Mouse (Mus musculus) MEL (cell line): ENCODE results near the gene Zmiz1. TPM values are rescaled to one million over a fixed set of nuclear protein-coding genes. Genes with fewer than 3 reads are reported as not detected.

ENCODE experiments used
- DNase-seq: peaks from one replicate; pipeline ENCODE4 v3.0.0; 2011; ENCODE audit warnings: low read depth, low spot score
- H3K27ac ChIP-seq: 2 replicates; pipeline ENCODE4 v1.5.1; 2012; ENCODE audit warnings: low read depth, mild to moderate bottlenecking, control low read depth, low read length, moderate library complexity; ENCODE audit not compliant: control insufficient read depth
- H3K27me3 ChIP-seq, 2 experiments: fragments of 150-350 bp in 1 of 2; sonication (generic) in 1 of 2; 2 replicates each; pipeline ENCODE4 v1.6.1; 2012; ENCODE audit warnings: low read length in 2 of 2, mild to moderate bottlenecking in 2 of 2, improper control_type of control experiment in 1 of 2, moderate library complexity in 1 of 2; ENCODE audit not compliant: insufficient read depth in 2 of 2, control insufficient read depth in 1 of 2
- H3K36me3 ChIP-seq, 2 experiments: 2 replicates each; pipeline ENCODE4 v1.6.1; 2012 to 2014; ENCODE audit warnings: low read length in 2 of 2, improper control_type of control experiment in 1 of 2, inconsistent platforms in 1 of 2, mild to moderate bottlenecking in 1 of 2; ENCODE audit not compliant: insufficient read depth in 2 of 2, control insufficient read depth in 1 of 2
- H3K4me1 ChIP-seq, 2 experiments: fragments of 150-350 bp in 1 of 2; sonication (generic) in 1 of 2; 2 replicates each; pipeline ENCODE4 v1.6.1; 2012; ENCODE audit warnings: low read length in 2 of 2, improper control_type of control experiment in 1 of 2, mild to moderate bottlenecking in 1 of 2; ENCODE audit not compliant: insufficient read depth in 2 of 2, control insufficient read depth in 1 of 2
- H3K4me3 ChIP-seq, 2 experiments: fragments of 150-350 bp in 1 of 2; sonication (generic) in 1 of 2; 2 replicates each; pipeline ENCODE4 v1.5.1; 2012; ENCODE audit warnings: low read depth in 2 of 2, low read length in 2 of 2, mild to moderate bottlenecking in 2 of 2, moderate library complexity in 2 of 2, control low read depth in 1 of 2, improper control_type of control experiment in 1 of 2; ENCODE audit not compliant: control insufficient read depth in 1 of 2, insufficient read depth in 1 of 2
- H3K79me2 ChIP-seq: 2 replicates; pipeline ENCODE4 v1.6.1; 2012; ENCODE audit warnings: mild to moderate bottlenecking, low read length, moderate library complexity; ENCODE audit not compliant: control insufficient read depth, poor library complexity, insufficient read depth
- H3K9ac ChIP-seq: 2 replicates; pipeline ENCODE4 v1.6.1; 2012; ENCODE audit warnings: low read depth, mild to moderate bottlenecking, control low read depth, low read length, moderate library complexity; ENCODE audit not compliant: control insufficient read depth, poor library complexity, severe bottlenecking
- H3K9me3 ChIP-seq: fragments of 150-350 bp; sonication (generic); replicated peaks from 2 replicates; pipeline ENCODE4 v1.6.1; 2012; ENCODE audit warnings: mild to moderate bottlenecking, low read length, improper control_type of control experiment, moderate library complexity; ENCODE audit not compliant: insufficient read depth
- BHLHE40 ChIP-seq: IDR thresholded peaks from 2 replicates; pipeline ENCODE4 v1.6.1; 2012; ENCODE audit warnings: low read depth, mild to moderate bottlenecking, inconsistent platforms, low read length, improper control_type of control experiment, borderline replicate concordance
- E2F4 ChIP-seq: IDR thresholded peaks from 2 replicates; pipeline ENCODE4 v1.6.1; 2011; ENCODE audit warnings: low read depth, low read length, improper control_type of control experiment, borderline replicate concordance
- ELF1 ChIP-seq: IDR thresholded peaks from 2 replicates; pipeline ENCODE4 v1.6.1; 2014; ENCODE audit warnings: low read depth, mild to moderate bottlenecking, inconsistent platforms, low read length, improper control_type of control experiment, moderate library complexity
- EP300 ChIP-seq, 2 experiments: IDR thresholded peaks; 2 replicates each; pipeline ENCODE4 v1.6.1; 2011; ENCODE audit warnings: improper control_type of control experiment in 2 of 2, low read length in 2 of 2, low read depth in 1 of 2, mild to moderate bottlenecking in 1 of 2
- ETS1 ChIP-seq: IDR thresholded peaks from 2 replicates; pipeline ENCODE4 v1.6.1; 2012; ENCODE audit warnings: low read depth, mild to moderate bottlenecking, inconsistent platforms, low read length, improper control_type of control experiment, moderate library complexity
- GATA1 ChIP-seq: IDR thresholded peaks from 2 replicates; pipeline ENCODE4 v1.6.1; 2011; ENCODE audit warnings: low read depth, low read length, improper control_type of control experiment
- HCFC1 ChIP-seq: IDR thresholded peaks from 2 replicates; pipeline ENCODE4 v1.6.1; 2012; ENCODE audit warnings: low read depth, mild to moderate bottlenecking, inconsistent platforms, low read length, improper control_type of control experiment, moderate library complexity
- JUND ChIP-seq: IDR thresholded peaks from 2 replicates; pipeline ENCODE4 v1.6.1; 2011; ENCODE audit warnings: low read depth, mild to moderate bottlenecking, improper control_type of control experiment, low read length
- MEF2A ChIP-seq: IDR thresholded peaks from 2 replicates; pipeline ENCODE4 v1.6.1; 2014; ENCODE audit warnings: low read depth, mild to moderate bottlenecking, inconsistent platforms, low read length, improper control_type of control experiment; ENCODE audit not compliant: poor library complexity, insufficient replicate concordance, severe bottlenecking; ENCODE audit errors: extremely low read depth
- MXI1 ChIP-seq: IDR thresholded peaks from 2 replicates; pipeline ENCODE4 v1.6.1; 2011; ENCODE audit warnings: mild to moderate bottlenecking, low read depth, low read length, improper control_type of control experiment
- MYB ChIP-seq: IDR thresholded peaks from 2 replicates; pipeline ENCODE4 v1.6.1; 2011; ENCODE audit warnings: mild to moderate bottlenecking, low read depth, low read length, improper control_type of control experiment
- NRF1 ChIP-seq: IDR thresholded peaks from 2 replicates; pipeline ENCODE4 v1.6.1; 2014; ENCODE audit warnings: low read depth, mild to moderate bottlenecking, inconsistent platforms, low read length, improper control_type of control experiment, moderate library complexity; ENCODE audit not compliant: poor library complexity, insufficient read depth, severe bottlenecking
- POLR2A ChIP-seq, 2 experiments: IDR thresholded peaks; 2 replicates each; pipeline ENCODE4 v1.6.1; 2011 to 2012; ENCODE audit warnings: low read length in 2 of 2, mild to moderate bottlenecking in 2 of 2, control low read depth in 1 of 2, improper control_type of control experiment in 1 of 2, low read depth in 1 of 2, moderate library complexity in 1 of 2; ENCODE audit not compliant: control insufficient read depth in 1 of 2, insufficient read depth in 1 of 2, poor library complexity in 1 of 2
- POLR2AphosphoS2 ChIP-seq: IDR thresholded peaks from 2 replicates; pipeline ENCODE4 v1.6.1; 2011; ENCODE audit warnings: low read length, improper control_type of control experiment
- RCOR1 ChIP-seq: IDR thresholded peaks from 2 replicates; pipeline ENCODE4 v1.6.1; 2012; ENCODE audit warnings: low read depth, mild to moderate bottlenecking, inconsistent platforms, low read length, improper control_type of control experiment
- SIN3A ChIP-seq: IDR thresholded peaks from 2 replicates; pipeline ENCODE4 v1.6.1; 2012; ENCODE audit warnings: low read length, improper control_type of control experiment, inconsistent platforms
- SMC3 ChIP-seq: IDR thresholded peaks from 2 replicates; pipeline ENCODE4 v1.6.1; 2011; ENCODE audit warnings: low read depth, low read length, improper control_type of control experiment
- TBP ChIP-seq: IDR thresholded peaks from 2 replicates; pipeline ENCODE4 v1.8.0; 2011; ENCODE audit warnings: low read depth, low read length, improper control_type of control experiment
- UBTF ChIP-seq: IDR thresholded peaks from 2 replicates; pipeline ENCODE4 v1.6.1; 2012; ENCODE audit warnings: low read depth, mild to moderate bottlenecking, inconsistent platforms, low read length, improper control_type of control experiment, moderate library complexity, borderline replicate concordance; ENCODE audit not compliant: insufficient read depth
- ZKSCAN1 ChIP-seq: IDR thresholded peaks from 2 replicates; pipeline ENCODE4 v1.6.1; 2012; ENCODE audit warnings: low read depth, mild to moderate bottlenecking, inconsistent platforms, low read length, improper control_type of control experiment, moderate library complexity
- ZMIZ1 ChIP-seq: IDR thresholded peaks from 2 replicates; pipeline ENCODE4 v1.6.1; 2012; ENCODE audit warnings: low read depth, mild to moderate bottlenecking, inconsistent platforms, low read length, improper control_type of control experiment, moderate library complexity
- ZNF384 ChIP-seq: IDR thresholded peaks from 2 replicates; pipeline ENCODE4 v1.6.1; 2012; ENCODE audit warnings: low read depth, mild to moderate bottlenecking, inconsistent platforms, low read length, improper control_type of control experiment
- polyA plus RNA-seq, 2 experiments: library from polyadenylated mRNA; stranded (reverse) in 1 of 2; unstranded in 1 of 2; fragments of >175 nt in 1 of 2; fragments of >200 nt in 1 of 2; gene quantifications; 2 replicates each; pipeline versions ENCODE4 v1.2.1 to v1.2.4; 2012; ENCODE audit warnings: low replicate concordance in 2 of 2, low read depth in 1 of 2; ENCODE audit not compliant: insufficient read length in 2 of 2, insufficient read depth in 1 of 2, missing spikeins in 1 of 2
- total RNA-seq: library from RNA; depleted of rRNA; stranded (reverse); fragments of 300-350 nt; gene quantifications from 2 replicates; pipeline ENCODE4 v1.2.3, GENCODE M21; 2012

Zmiz1 gene
- total and polyA plus RNA-seq, 3 experiments = 2.7 to 19.9 TPM; not detected in 1

GRCm38 (mm10) chr14:25442676-25443075 lies 16.3 kb upstream of the Zmiz1 start (continued):
- no peak for TF ChIP-seq NRF1
- no peak for TF ChIP-seq ZKSCAN1
- no peak for TF ChIP-seq ELF1
- peak; percentile 70 for TF ChIP-seq ETS1
- no peak for TF ChIP-seq RCOR1
- TF ChIP-seq ZNF384 = peak; percentile 61; the same call in 1 of the 2 replicates
- TF ChIP-seq SMC3 = no peak

GRCm38 (mm10) chr14:25447136-25447775 lies 11.7 kb upstream of the Zmiz1 start:
- peaks cover 0 to 21% of the 10 kb centered on the region in 2 experiments; a peak in 2 of 4 replicates for H3K36me3 ChIP-seq
- no peaks in the 10 kb centered on the region for H3K27me3 ChIP-seq
- no peak overlapping the region for H3K4me3 ChIP-seq
- no peak overlapping the region for H3K27ac ChIP-seq
- peaks cover 9% of the 10 kb centered on the region for H3K79me2 ChIP-seq
- no peak overlapping the region for H3K9ac ChIP-seq
- no peak for DNase-seq
- H3K4me1 ChIP-seq = peaks cover 12 to 35% of the 10 kb centered on the region in 2 experiments
- H3K9me3 ChIP-seq = no peaks in the 10 kb centered on the region
- TF ChIP-seq ELF1 (no peak), HCFC1 (no peak), MXI1 (no peak), JUND (no peak), POLR2AphosphoS2 (no peak), POLR2A (IDR thresholded peaks at IDR 0.05; ENCODE audit: control insufficient read depth in 1 of 2, insufficient read depth in 1 of 2, low read depth in 1 of 2, low read length in 2 of 2, poor library complexity in 1 of 2) (no peak), MYB (no peak), TBP (no peak), EP300 (IDR thresholded peaks at IDR 0.05; ENCODE audit: low read depth in 1 of 2, low read length in 2 of 2) (no peak), MEF2A (no peak), E2F4 (no peak), RCOR1 (no peak), GATA1 (no peak), SIN3A (no peak), BHLHE40 (no peak), UBTF (no peak), ZMIZ1 (no peak)
- TF ChIP-seq, all 39 proteins: peak for 0
